Mouse (Mus musculus): ENCODE data around the gene Vmn1r1. TPM values are rescaled to one million over a fixed set of nuclear protein-coding genes. Genes with fewer than 3 reads are reported as not detected.

The Vmn1r1 gene
- polyA plus RNA-seq, 1 experiment from 2014 or later: not detected

DNA sequence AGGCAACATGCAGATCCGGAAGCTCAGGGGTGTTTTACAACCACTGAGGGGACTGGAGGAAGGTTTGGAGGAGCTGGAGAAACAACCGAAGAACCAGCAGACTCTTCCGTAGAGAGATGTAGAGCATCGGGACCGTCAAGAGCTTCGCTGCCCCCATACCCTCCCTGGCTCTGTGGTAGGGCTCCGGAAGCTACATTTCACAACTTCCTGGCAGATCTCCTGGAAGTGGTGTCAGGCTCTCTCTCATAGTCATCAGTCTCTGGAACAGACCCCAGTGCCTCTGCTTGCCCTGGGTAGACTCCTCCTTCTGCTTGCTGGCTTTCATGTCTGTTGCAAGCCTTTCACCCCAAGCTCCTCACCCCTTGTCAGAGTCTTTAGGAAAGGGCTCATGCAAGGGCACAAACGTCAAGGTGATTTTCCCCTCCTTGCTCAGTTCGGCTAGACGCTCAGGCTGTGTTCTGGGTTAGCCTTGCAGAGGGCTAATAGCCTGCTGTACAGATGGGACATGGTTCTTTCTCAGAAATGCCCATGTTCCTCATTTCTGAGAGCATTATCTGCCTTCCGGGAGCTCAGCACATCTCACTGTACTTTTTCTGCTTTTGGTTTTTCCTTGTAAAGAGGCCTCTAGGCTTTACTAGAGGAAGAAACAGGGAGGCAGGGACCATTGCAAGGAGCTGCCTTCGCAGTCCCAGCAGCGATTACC is 55.7 kb downstream of the Vmn1r1 start:
- Histone ChIP-seq H3K4me1 (ENCODE audit: control insufficient read depth, low read depth, low read length) (no peaks in the 10 kb centered on the region), H3K27ac (ENCODE audit: low read length) (0 out of 2 replicates have a peak overlapping the region, but pooled peaks have one; percentile 5), H3K4me2 (ENCODE audit: low read depth, low read length) (no peak overlapping the region), H3K36me3 (ENCODE audit: control insufficient read depth, insufficient read depth) (no peaks in the 10 kb centered on the region), H3K27me3 (ENCODE audit: control insufficient read depth, insufficient read depth, low read depth, low read length) (no peaks in the 10 kb centered on the region), H3K4me3 (ENCODE audit: low read depth, low read length) (no peak overlapping the region), H3K9me3 (replicated peaks; ENCODE audit: control insufficient read depth, low read length) (no peaks in the 10 kb centered on the region), H3K9ac (ENCODE audit: low read depth, low read length) (no peak overlapping the region)
- 17% methylated on average over 13 of the region's 13 CpGs for WGBS (ENCODE audit: insufficient replicate concordance)
- no peak for ATAC-seq (ENCODE audit: low read depth)

- Histone ChIP-seq H3K4me3 (ENCODE audit: low read depth, low read length) (no peak overlapping the region), H3K4me1 (ENCODE audit: control insufficient read depth, low read depth, low read length) (no peaks in the 10 kb centered on the region), H3K9me3 (replicated peaks; ENCODE audit: control insufficient read depth, low read length) (no peaks in the 10 kb centered on the region), H3K36me3 (ENCODE audit: control insufficient read depth, insufficient read depth) (no peaks in the 10 kb centered on the region), H3K4me2 (ENCODE audit: low read depth, low read length) (no peak overlapping the region), H3K27me3 (ENCODE audit: control insufficient read depth, insufficient read depth, low read depth, low read length) (no peaks in the 10 kb centered on the region), H3K27ac (ENCODE audit: low read length) (no peak overlapping the region), H3K9ac (ENCODE audit: low read depth, low read length) (no peak overlapping the region)
- ATAC-seq (ENCODE audit: low read depth): no peak
- WGBS (ENCODE audit: insufficient replicate concordance): 63% methylated on average over 9 of the region's 9 CpGs
Observed at GRCm38 (mm10) chr1:182107251-182107650, 57.0 kb downstream of the Vmn1r1 start.

DNA sequence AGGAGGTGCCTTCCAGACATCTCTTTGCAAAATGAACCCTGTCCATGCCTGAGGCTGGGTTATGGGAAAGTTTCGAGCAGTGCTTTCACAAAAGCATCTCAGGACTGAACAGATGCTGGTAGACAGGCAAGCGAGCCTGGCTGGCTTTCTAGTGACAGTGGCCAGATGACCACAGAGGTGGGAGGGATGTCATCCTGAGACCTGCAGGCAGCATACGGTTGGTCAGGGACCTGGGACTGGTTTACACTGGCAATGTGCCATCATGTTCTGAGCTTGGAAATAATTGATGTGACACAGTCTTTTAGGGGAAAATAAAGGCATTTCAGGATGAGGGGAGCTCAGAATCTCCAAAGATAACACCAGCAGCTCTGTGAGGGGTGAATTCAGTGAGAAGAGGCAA is 59.3 kb downstream of the Vmn1r1 start:
- Histone ChIP-seq H3K27ac (ENCODE audit: low read length) (no peak overlapping the region), H3K9me3 (replicated peaks; ENCODE audit: control insufficient read depth, low read length) (no peaks in the 10 kb centered on the region), H3K36me3 (ENCODE audit: control insufficient read depth, insufficient read depth) (no peaks in the 10 kb centered on the region), H3K4me1 (ENCODE audit: control insufficient read depth, low read depth, low read length) (no peaks in the 10 kb centered on the region), H3K4me2 (ENCODE audit: low read depth, low read length) (no peak overlapping the region), H3K4me3 (ENCODE audit: low read depth, low read length) (no peak overlapping the region), H3K27me3 (ENCODE audit: control insufficient read depth, insufficient read depth, low read depth, low read length) (no peaks in the 10 kb centered on the region), H3K9ac (ENCODE audit: low read depth, low read length) (no peak overlapping the region)
- 41% methylated on average over 3 of the region's 3 CpGs for WGBS (ENCODE audit: insufficient replicate concordance)
- no peak for ATAC-seq (ENCODE audit: low read depth)

Other genes starting within 250 kb of the Vmn1r1 start
- 0.46 and 0.48 TPM in 2 replicates for gene Enah, start 144.5 kb downstream of the Vmn1r1 start, polyA plus RNA-seq (2015; fragmentation: Nextera tagmentation; extraction: Ambion mirVana)
- gene Srp9, start 39.7 kb downstream of the Vmn1r1 start, polyA plus RNA-seq (2015; fragmentation: Nextera tagmentation; extraction: Ambion mirVana): 51.4 and 69.8 TPM in 2 replicates
- 72.2 and 75.1 TPM in 2 replicates for gene Degs1, start 118.3 kb upstream of the Vmn1r1 start, polyA plus RNA-seq (2015; fragmentation: Nextera tagmentation; extraction: Ambion mirVana)
- gene Fbxo28, start 177.1 kb upstream of the Vmn1r1 start, polyA plus RNA-seq (2015; fragmentation: Nextera tagmentation; extraction: Ambion mirVana): 4.1 and 5.1 TPM in 2 replicates
- gene Trp53bp2, start 244.7 kb upstream of the Vmn1r1 start, polyA plus RNA-seq (2015; fragmentation: Nextera tagmentation; extraction: Ambion mirVana): 3.5 and 4.4 TPM in 2 replicates